9 mouse cellular contexts compared by ENCODE assay signal in genomic region chr3:122047921-122048861, GRCm38 (mm10). TPM values are rescaled to one million over a fixed set of nuclear protein-coding genes. Genes with fewer than 3 reads are reported as not detected.
DNase-seq lines count a peak whose midpoint lies in the region; ATAC-seq and TF ChIP-seq lines count a peak whose summit lies in the region.
"Had no signal": no experiment of that assay in that cellular context is flagged by ENCODE, and none has a peak within 500 bp of the region (broad histone marks: within the 10 kb centered on the region; RNA-seq: fewer than 3 reads in every experiment).

No protein-coding gene starts in this region.

- no peaks in the 10 kb centered on the region for H3K27me3 ChIP-seq in ES-Bruce4 (ENCODE audit: control insufficient read depth, insufficient read depth, low read length, poor library complexity, severe bottlenecking)
- H3K27me3 ChIP-seq in hindbrain, embryonic 13.5 days = peaks cover 86% of the 10 kb centered on the region

- TF ChIP-seq CTCF in ES-Bruce4 (IDR thresholded peaks at IDR 0.05; ENCODE audit: low read depth, low read length) = no peak

- no peaks in the 10 kb centered on the region for H3K9me3 ChIP-seq in ES-Bruce4 (replicated peaks; ENCODE audit: control insufficient read depth, insufficient read depth, low read length, poor library complexity, severe bottlenecking)
- H3K9me3 ChIP-seq in hindbrain, embryonic 13.5 days = no peaks in the 10 kb centered on the region

- H3K4me3 ChIP-seq in ES-Bruce4 (ENCODE audit: low read depth, low read length) = peak overlapping the region; percentile 27; the same call in 1 of the 2 replicates
- no peak overlapping the region for H3K4me3 ChIP-seq in hindbrain, embryonic 13.5 days

- no peak for TF ChIP-seq POLR2A in ES-Bruce4 (IDR thresholded peaks at IDR 0.05; ENCODE audit: insufficient read depth, low read length)

- H3K36me3 ChIP-seq in ES-Bruce4 (ENCODE audit: control insufficient read depth, insufficient read depth, low read length, poor library complexity, severe bottlenecking) = no peaks in the 10 kb centered on the region
- H3K36me3 ChIP-seq in hindbrain, embryonic 13.5 days = no peaks in the 10 kb centered on the region

- H3K9ac ChIP-seq in ES-Bruce4 (ENCODE audit: low read depth, poor library complexity, severe bottlenecking) = peak overlapping the region; percentile 21; the same call in 1 of the 2 replicates
- H3K9ac ChIP-seq in hindbrain, embryonic 13.5 days = 0 out of 2 replicates have a peak overlapping the region, but pooled peaks have one; percentile 13

- H3K4me1 ChIP-seq in ES-Bruce4 (ENCODE audit: control insufficient read depth, insufficient read depth, low read length) = peaks cover 9% of the 10 kb centered on the region
- H3K4me1 ChIP-seq in hindbrain, embryonic 13.5 days (replicated peaks) = peaks cover 56% of the 10 kb centered on the region

- peak; percentile 16 for DNase-seq in cerebellum, adult 9-11 months
- DNase-seq in frontal cortex, postnatal 14 days (ENCODE audit: low spot score in 2 of 2) = peak; percentile 23 to 66
- DNase-seq in layer of hippocampus, postnatal 10 days (ENCODE audit: low spot score in 2 of 2) = peak; percentile 70 to 77
- peak; percentile 75 for DNase-seq in lung, postnatal 14 days
- DNase-seq in right cerebral cortex, postnatal 10 days (ENCODE audit: low spot score in 2 of 2) = peak; percentile 85 to 90

- TF ChIP-seq EP300 in ES-Bruce4 (IDR thresholded peaks at IDR 0.05; ENCODE audit: insufficient read depth, low read depth, low read length) = peak; percentile 45; the same call in 1 of the 2 replicates

- WGBS in hindbrain, embryonic 13.5 days = 15% methylated on average over 17 of the region's 17 CpGs

- H3K27ac ChIP-seq in ES-Bruce4 (ENCODE audit: insufficient read depth, low read length) = peak overlapping the region; percentile 25; the same call in 1 of the 2 replicates
- H3K27ac ChIP-seq in hindbrain, embryonic 13.5 days = peak overlapping the region; percentile 23
- H3K27ac ChIP-seq: macrophage had no signal

- ATAC-seq in hindbrain, embryonic 13.5 days (ENCODE audit: low FRiP score) = peak; percentile 47; the same call in 1 of the 2 replicates
- ATAC-seq in megakaryocyte progenitor cell, adult 5-6 weeks (replicated peaks; ENCODE audit: poor library complexity) = no peak

- H3K4me2 ChIP-seq in hindbrain, embryonic 13.5 days = peak overlapping the region; percentile 21

RNA-seq across cellular contexts. Expression of gene Abca4, which starts 3.9 kb away (rescaled TPM):
- polyA plus RNA-seq in ES-Bruce4 (2011; ENCODE audit: insufficient read depth, insufficient read length, low read depth, missing spikeins) = 0.81 and 1.4 TPM in 2 replicates
- 2.1 and 3.1 TPM in 2 replicates for polyA plus RNA-seq in hindbrain, embryonic 13.5 days (2015; fragmentation: Nextera tagmentation; extraction: Ambion mirVana)
- total RNA-seq in layer of hippocampus, postnatal 10 days (2021) = 1 to 10 TPM; 1.6 to 1.7 TPM
- total RNA-seq in megakaryocyte progenitor cell, adult 5-6 weeks (2015) = 0.07 and 0.17 TPM in 2 replicates
- total RNA-seq in megakaryocyte progenitor cell, adult 5-6 weeks (2017) = 0.12 and 0.30 TPM in 2 replicates
- polyA plus RNA-seq: macrophage had no signal

Comparison
In these comparisons a context has a peak if more than half of its experiments do, and no peak if none do; other contexts are left out.
1. DNase-seq: peak in every context shown above with its lines; median percentile 88 in right cerebral cortex, postnatal 10 days; 75 in lung, postnatal 14 days; 74 in layer of hippocampus, postnatal 10 days; 44 in frontal cortex, postnatal 14 days; 16 in cerebellum, adult 9-11 months.